Mouse (Mus musculus): ENCODE measurements at regions not wholly inside any gene's neighbourhood (a gene's known extent, or its start where the extent isn't known, plus 50 kb on each side); places are given as distances from the start of the nearest gene placed in this dataset.

GRCm38 (mm10) chr13:6465911-6466419, 82.0 kb upstream of the Pitrm1 start:
- H3K4me3 ChIP-seq (replicated peaks; ENCODE audit: control insufficient read depth, low read depth, low read length): no peak overlapping the region
- no peaks in the 10 kb centered on the region for H3K4me1 ChIP-seq (ENCODE audit: control insufficient read depth, insufficient read depth, low read length)
- 73% methylated on average over 9 of the region's 9 CpGs for WGBS
- H3K27ac ChIP-seq (ENCODE audit: control insufficient read depth, insufficient read depth, low read depth, low read length, poor library complexity): no peak overlapping the region
- no peak for TF ChIP-seq CTCF (IDR thresholded peaks at IDR 0.05; ENCODE audit: control insufficient read depth, insufficient read depth, low read length)
- no peak for TF ChIP-seq POLR2A (IDR thresholded peaks at IDR 0.05; ENCODE audit: borderline replicate concordance, control insufficient read depth, low read depth, low read length)

GRCm38 (mm10) chr13:6469446-6470227, 78.3 kb upstream of the Pitrm1 start:
- TF ChIP-seq POLR2A (IDR thresholded peaks at IDR 0.05; ENCODE audit: borderline replicate concordance, control insufficient read depth, low read depth, low read length): no peak
- no peak for TF ChIP-seq CTCF (IDR thresholded peaks at IDR 0.05; ENCODE audit: control insufficient read depth, insufficient read depth, low read length)
- no peak overlapping the region for H3K4me3 ChIP-seq (replicated peaks; ENCODE audit: control insufficient read depth, low read depth, low read length)
- 45% methylated on average over 11 of the region's 11 CpGs for WGBS
- H3K27ac ChIP-seq (ENCODE audit: control insufficient read depth, insufficient read depth, low read depth, low read length, poor library complexity): no peak overlapping the region
- no peaks in the 10 kb centered on the region for H3K4me1 ChIP-seq (ENCODE audit: control insufficient read depth, insufficient read depth, low read length)

GRCm38 (mm10) chr13:6470286-6471103, 77.5 kb upstream of the Pitrm1 start:
- no peak for TF ChIP-seq POLR2A (IDR thresholded peaks at IDR 0.05; ENCODE audit: borderline replicate concordance, control insufficient read depth, low read depth, low read length)
- TF ChIP-seq CTCF (IDR thresholded peaks at IDR 0.05; ENCODE audit: control insufficient read depth, insufficient read depth, low read length): no peak
- WGBS: 81% methylated on average over 15 of the region's 15 CpGs
- Histone ChIP-seq H3K27ac (ENCODE audit: control insufficient read depth, insufficient read depth, low read depth, low read length, poor library complexity) (no peak overlapping the region), H3K4me3 (replicated peaks; ENCODE audit: control insufficient read depth, low read depth, low read length) (no peak overlapping the region), H3K4me1 (ENCODE audit: control insufficient read depth, insufficient read depth, low read length) (no peaks in the 10 kb centered on the region)

GRCm38 (mm10) chr13:6471643-6472042, 76.3 kb upstream of the Pitrm1 start:
- Histone ChIP-seq H3K4me1 (ENCODE audit: control insufficient read depth, insufficient read depth, low read length) (no peaks in the 10 kb centered on the region), H3K27ac (ENCODE audit: control insufficient read depth, insufficient read depth, low read depth, low read length, poor library complexity) (no peak overlapping the region), H3K4me3 (replicated peaks; ENCODE audit: control insufficient read depth, low read depth, low read length) (no peak overlapping the region)
- 7% methylated on average over 7 of the region's 7 CpGs for WGBS
- no peak for TF ChIP-seq POLR2A (IDR thresholded peaks at IDR 0.05; ENCODE audit: borderline replicate concordance, control insufficient read depth, low read depth, low read length)
- TF ChIP-seq CTCF (IDR thresholded peaks at IDR 0.05; ENCODE audit: control insufficient read depth, insufficient read depth, low read length): peak; percentile 76

- WGBS: 72% methylated on average over 12 of the region's 12 CpGs
- no peak for TF ChIP-seq CTCF (IDR thresholded peaks at IDR 0.05; ENCODE audit: control insufficient read depth, insufficient read depth, low read length)
- TF ChIP-seq POLR2A (IDR thresholded peaks at IDR 0.05; ENCODE audit: borderline replicate concordance, control insufficient read depth, low read depth, low read length): no peak
- no peak overlapping the region for H3K4me3 ChIP-seq (replicated peaks; ENCODE audit: control insufficient read depth, low read depth, low read length)
- no peaks in the 10 kb centered on the region for H3K4me1 ChIP-seq (ENCODE audit: control insufficient read depth, insufficient read depth, low read length)
- H3K27ac ChIP-seq (ENCODE audit: control insufficient read depth, insufficient read depth, low read depth, low read length, poor library complexity): no peak overlapping the region
Measured at GRCm38 (mm10) chr13:6473401-6474190, 74.4 kb upstream of the Pitrm1 start.

- 10% methylated on average over 6 of the region's 6 CpGs for WGBS
- H3K4me3 ChIP-seq (replicated peaks; ENCODE audit: control insufficient read depth, low read depth, low read length): no peak overlapping the region
- H3K4me1 ChIP-seq (ENCODE audit: control insufficient read depth, insufficient read depth, low read length): no peaks in the 10 kb centered on the region
- no peak overlapping the region for H3K27ac ChIP-seq (ENCODE audit: control insufficient read depth, insufficient read depth, low read depth, low read length, poor library complexity)
- TF ChIP-seq CTCF (IDR thresholded peaks at IDR 0.05; ENCODE audit: control insufficient read depth, insufficient read depth, low read length) (no peak), POLR2A (IDR thresholded peaks at IDR 0.05; ENCODE audit: borderline replicate concordance, control insufficient read depth, low read depth, low read length) (no peak)
Measured at GRCm38 (mm10) chr13:6479667-6480066, 68.3 kb upstream of the Pitrm1 start.

- TF ChIP-seq CTCF (IDR thresholded peaks at IDR 0.05; ENCODE audit: control insufficient read depth, insufficient read depth, low read length) (no peak), POLR2A (IDR thresholded peaks at IDR 0.05; ENCODE audit: borderline replicate concordance, control insufficient read depth, low read depth, low read length) (no peak)
- Histone ChIP-seq H3K4me1 (ENCODE audit: control insufficient read depth, insufficient read depth, low read length) (no peaks in the 10 kb centered on the region), H3K4me3 (replicated peaks; ENCODE audit: control insufficient read depth, low read depth, low read length) (no peak overlapping the region), H3K27ac (ENCODE audit: control insufficient read depth, insufficient read depth, low read depth, low read length, poor library complexity) (no peak overlapping the region)
Measured at GRCm38 (mm10) chr13:6484418-6484817, 63.5 kb upstream of the Pitrm1 start.

All from bone marrow, adult 2 months (tissue).